ENCODE assay signal across 18 mouse cellular contexts in the genomic region with DNA sequence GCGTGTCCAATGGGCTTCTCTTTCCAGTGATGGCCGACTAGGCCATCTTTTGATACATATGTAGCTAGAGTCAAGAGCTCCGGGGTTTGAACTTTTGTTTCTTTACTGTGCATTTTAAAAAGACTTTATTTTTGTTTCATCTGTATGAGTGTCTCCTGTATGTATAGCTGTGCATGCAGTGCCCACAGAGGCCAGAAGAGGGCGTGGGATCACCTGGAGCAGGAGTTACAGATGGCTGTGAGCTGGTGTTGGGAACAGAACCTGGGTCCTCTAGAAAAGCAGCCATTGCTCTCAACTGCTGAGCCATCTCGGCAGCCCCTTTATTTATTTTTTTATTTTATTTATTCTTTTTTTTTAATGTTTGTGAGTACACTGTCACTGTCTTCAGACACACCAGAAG.
A peak's percentile ranks its signal among the peaks of the same experiment; 100 is the strongest.
DNase-seq lines count a peak whose midpoint lies in the region; ATAC-seq and TF ChIP-seq lines count a peak whose summit lies in the region.
"Had no signal": no experiment of that assay in that cellular context is flagged by ENCODE, and none has a peak within 500 bp of the region (broad histone marks: within the 10 kb centered on the region; RNA-seq: fewer than 3 reads in every experiment).

No protein-coding gene starts in this region.

- no peaks in the 10 kb centered on the region for H3K27me3 ChIP-seq in forebrain, postnatal 0 days (ENCODE audit: insufficient read depth, low read length)
- no peaks in the 10 kb centered on the region for H3K27me3 ChIP-seq in forebrain, embryonic 13.5 days
- H3K27me3 ChIP-seq in liver, embryonic 14.5 days (ENCODE audit: control insufficient read depth, insufficient read depth, low read length), result no peaks in the 10 kb centered on the region
- H3K27me3 ChIP-seq in heart, embryonic 10.5 days (ENCODE audit: insufficient read depth, poor library complexity, severe bottlenecking), result no peaks in the 10 kb centered on the region
- H3K27me3 ChIP-seq: embryonic facial prominence, embryonic 13.5 days; liver, embryonic 13.5 days; midbrain, embryonic 13.5 days had no signal

- no peak overlapping the region for H3K27ac ChIP-seq in forebrain, postnatal 0 days (ENCODE audit: low read depth, low read length)
- no peak overlapping the region for H3K27ac ChIP-seq in forebrain, embryonic 13.5 days
- no peak overlapping the region for H3K27ac ChIP-seq in liver, embryonic 14.5 days
- no peak overlapping the region for H3K27ac ChIP-seq in heart, embryonic 10.5 days
- H3K27ac ChIP-seq: embryonic facial prominence, embryonic 13.5 days; hindbrain, embryonic 10.5 days; liver, embryonic 13.5 days; midbrain, embryonic 13.5 days had no signal

- H3K4me3 ChIP-seq in forebrain, postnatal 0 days (ENCODE audit: low read depth, low read length), result no peak overlapping the region
- no peak overlapping the region for H3K4me3 ChIP-seq in forebrain, embryonic 13.5 days
- no peak overlapping the region for H3K4me3 ChIP-seq in liver, embryonic 14.5 days (ENCODE audit: insufficient read depth in 1 of 2, low read depth in 2 of 2, low read length in 2 of 2)
- no peak overlapping the region for H3K4me3 ChIP-seq in heart, embryonic 10.5 days
- H3K4me3 ChIP-seq: embryonic facial prominence, embryonic 13.5 days; hindbrain, embryonic 10.5 days; liver, embryonic 13.5 days; midbrain, embryonic 13.5 days had no signal

- TF ChIP-seq CTCF in forebrain, postnatal 0 days (IDR thresholded peaks at IDR 0.05; ENCODE audit: low read depth), result 0 out of 2 replicates have a peak, but pooled peaks have one; percentile 29
- TF ChIP-seq CTCF in liver, embryonic 14.5 days (IDR thresholded peaks at IDR 0.05; ENCODE audit: low read depth), result peak; percentile 43

- TF ChIP-seq EP300 in liver, embryonic 14.5 days (IDR thresholded peaks at IDR 0.05; ENCODE audit: low read depth), result no peak

- peaks cover 3% of the 10 kb centered on the region; the same call in 1 of the 2 replicates for H3K36me3 ChIP-seq in forebrain, postnatal 0 days (ENCODE audit: insufficient read depth)
- no peaks in the 10 kb centered on the region for H3K36me3 ChIP-seq in forebrain, embryonic 13.5 days (ENCODE audit: poor library complexity, severe bottlenecking)
- H3K36me3 ChIP-seq in liver, embryonic 14.5 days (replicated peaks; ENCODE audit: control insufficient read depth, insufficient read depth, low read depth), result no peaks in the 10 kb centered on the region
- H3K36me3 ChIP-seq in heart, embryonic 10.5 days, result peaks cover 28% of the 10 kb centered on the region
- H3K36me3 ChIP-seq: liver, embryonic 13.5 days; midbrain, embryonic 13.5 days had no signal

- no peaks in the 10 kb centered on the region for H3K4me1 ChIP-seq in forebrain, postnatal 0 days (ENCODE audit: insufficient read depth)
- peaks cover 8% of the 10 kb centered on the region; the same call in 1 of the 2 replicates for H3K4me1 ChIP-seq in forebrain, embryonic 13.5 days
- no peaks in the 10 kb centered on the region for H3K4me1 ChIP-seq in liver, embryonic 14.5 days (replicated peaks; ENCODE audit: control insufficient read depth in 2 of 2, insufficient read depth in 2 of 2, low read length in 1 of 2)
- peaks cover 55% of the 10 kb centered on the region for H3K4me1 ChIP-seq in heart, embryonic 10.5 days
- H3K4me1 ChIP-seq: liver, embryonic 13.5 days had no signal

- no peak overlapping the region for H3K9ac ChIP-seq in forebrain, postnatal 0 days
- no peak overlapping the region for H3K9ac ChIP-seq in forebrain, embryonic 13.5 days
- no peak overlapping the region for H3K9ac ChIP-seq in liver, embryonic 14.5 days (replicated peaks)
- H3K9ac ChIP-seq: embryonic facial prominence, embryonic 13.5 days; liver, embryonic 13.5 days; midbrain, embryonic 13.5 days had no signal

- no peak for ATAC-seq in forebrain, postnatal 0 days
- ATAC-seq in forebrain, embryonic 13.5 days, result no peak
- ATAC-seq in liver, embryonic 14.5 days (ENCODE audit: insufficient read depth), result no peak
- ATAC-seq: intestine, embryonic 16.5 days; midbrain, embryonic 13.5 days had no signal

- H3K9me3 ChIP-seq in forebrain, postnatal 0 days (ENCODE audit: low read length), result no peaks in the 10 kb centered on the region
- no peaks in the 10 kb centered on the region for H3K9me3 ChIP-seq in forebrain, embryonic 13.5 days (replicated peaks)
- H3K9me3 ChIP-seq in liver, embryonic 14.5 days (ENCODE audit: control insufficient read depth, low read length), result no peaks in the 10 kb centered on the region
- no peaks in the 10 kb centered on the region for H3K9me3 ChIP-seq in heart, embryonic 10.5 days
- H3K9me3 ChIP-seq: embryonic facial prominence, embryonic 13.5 days; hindbrain, embryonic 10.5 days; liver, embryonic 13.5 days; midbrain, embryonic 13.5 days had no signal

- WGBS in forebrain, postnatal 0 days, result 75% methylated on average over 4 of the region's 5 CpGs
- WGBS in forebrain, embryonic 13.5 days, result 82% methylated on average over 5 of the region's 5 CpGs
- WGBS in liver, embryonic 14.5 days (ENCODE audit: insufficient replicate concordance), result 54% methylated on average over 4 of the region's 5 CpGs
- WGBS in heart, embryonic 10.5 days, result 80% methylated on average over 5 of the region's 5 CpGs

- no peak overlapping the region for H3K4me2 ChIP-seq in forebrain, postnatal 0 days (ENCODE audit: low read depth)
- H3K4me2 ChIP-seq in forebrain, embryonic 13.5 days, result no peak overlapping the region
- no peak overlapping the region for H3K4me2 ChIP-seq in liver, embryonic 14.5 days (ENCODE audit: low read depth)
- H3K4me2 ChIP-seq: embryonic facial prominence, embryonic 13.5 days; liver, embryonic 13.5 days; midbrain, embryonic 13.5 days had no signal

- DNase-seq in forebrain, postnatal 0 days, result no peak
- no peak for DNase-seq in liver, embryonic 14.5 days (ENCODE audit: low read depth in 3 of 3, low spot score in 3 of 3)
- DNase-seq in liver, result no peak
- DNase-seq in A20 (ENCODE audit: low read depth, low spot score), result peak; percentile 5
- peak; percentile 40 for DNase-seq in ZHBTc4 (ENCODE audit: low read depth, low spot score)
- DNase-seq in right cerebral cortex, postnatal 4 days, result no peak
- DNase-seq in heart, embryonic 10.5 days (ENCODE audit: low spot score), result no peak
- DNase-seq: cerebellum, adult 11 months; cerebellum, postnatal 36 days; kidney, postnatal 14 days; layer of hippocampus, adult 9-11 months; liver, embryonic 13.5 days; thymus, adult 18-20 months had no signal

Comparison
In these comparisons a context has a peak if more than half of its experiments do, and no peak if none do; other contexts are left out.
1. DNase-seq: peak in A20 (single experiment) and ZHBTc4 (single experiment); none in forebrain, postnatal 0 days (single experiment), liver, embryonic 14.5 days (0 of 3), liver (single experiment), right cerebral cortex, postnatal 4 days (single experiment) and heart, embryonic 10.5 days (single experiment).